Mouse (Mus musculus) midbrain, postnatal 0 days (tissue): ENCODE measurements around the gene Mrps34. TPM values are rescaled to one million over a fixed set of nuclear protein-coding genes. Genes with fewer than 3 reads are reported as not detected.
A peak's percentile ranks its signal among the peaks of the same experiment; 100 is the strongest.

Experiments used
- ATAC-seq: fragments of 200-750 bp; cut with Nextera tagmentation; 2 replicates; pipeline ENCODE4 v1.8.0; 2017; ENCODE audit warnings: moderate number of reproducible peaks, mild to moderate bottlenecking, moderate TSS enrichment, moderate library complexity; ENCODE audit not compliant: low FRiP score
- DNase-seq: peaks from one replicate; pipeline ENCODE4 v3.0.0-alpha.2; 2015; ENCODE audit warnings: low spot score
- H3K27ac ChIP-seq: fragments of 300-500 bp; sonication (generic); 2 replicates; pipeline ENCODE4 v1.5.1; 2014; ENCODE audit warnings: low read depth, mild to moderate bottlenecking, low read length, mixed read lengths
- H3K27me3 ChIP-seq: fragments of 300-500 bp; sonication (generic); 2 replicates; pipeline ENCODE4 v1.6.1; 2014; ENCODE audit warnings: low read length, control low read depth, mixed read lengths; ENCODE audit not compliant: insufficient read depth
- H3K36me3 ChIP-seq: fragments of 300-500 bp; sonication (generic); 2 replicates; pipeline ENCODE4 v1.6.1; 2014; ENCODE audit warnings: low read length, control low read depth, mixed read lengths; ENCODE audit not compliant: insufficient read depth
- H3K4me1 ChIP-seq: fragments of 300-500 bp; sonication (generic); 2 replicates; pipeline ENCODE4 v1.6.1; 2014; ENCODE audit warnings: mild to moderate bottlenecking, control low read depth, antibody characterized with exemption, low read length, mixed read lengths; ENCODE audit not compliant: insufficient read depth
- H3K4me2 ChIP-seq: fragments of 300-500 bp; sonication (generic); 2 replicates; pipeline ENCODE4 v1.6.1; 2014; ENCODE audit warnings: low read depth, mild to moderate bottlenecking, low read length, mixed read lengths; ENCODE audit not compliant: poor library complexity, severe bottlenecking
- H3K4me3 ChIP-seq: fragments of 300-500 bp; sonication (generic); 2 replicates; pipeline ENCODE4 v1.5.1; 2014; ENCODE audit warnings: low read depth, mild to moderate bottlenecking, low read length, moderate library complexity
- H3K9ac ChIP-seq: fragments of 300-500 bp; sonication (generic); replicated peaks from 2 replicates; pipeline ENCODE4 v1.6.1; 2014; ENCODE audit warnings: mild to moderate bottlenecking, low read length, moderate library complexity, mixed read lengths; ENCODE audit not compliant: poor library complexity, severe bottlenecking
- H3K9me3 ChIP-seq: fragments of 300-500 bp; sonication (generic); 2 replicates; pipeline ENCODE4 v1.6.1; 2016; ENCODE audit warnings: low read length, control low read depth
- CTCF ChIP-seq: IDR thresholded peaks from 2 replicates; pipeline ENCODE4 v1.5.1; 2016; ENCODE audit warnings: antibody characterized with exemption, mild to moderate bottlenecking
- WGBS: fragments of 180-500 bp; shearing (Covaris S2); extraction: QIAGEN DNeasy Blood & Tissue Kit; methylation state at CpG from one replicate; pipeline ENCODE4 v1.1.7; 2014; 5-methylcytosine and 5-hydroxymethylcytosine counted together
- polyA plus RNA-seq: library from polyadenylated mRNA; unstranded; fragments of >200 nt; fragmentation: Nextera tagmentation; extraction: Ambion mirVana; gene quantifications from 2 replicates; pipeline ENCODE4 v1.2.1, GENCODE M21; 2015
- total RNA-seq: library from RNA; depleted of rRNA; stranded (reverse); fragments of >200 nt; gene quantifications from 2 replicates; pipeline ENCODE4 v1.2.3, GENCODE M21; 2014

Gene Mrps34
- total and polyA plus RNA-seq, 2 experiments from 2014 or later: 43.8 to 128 TPM

- Histone ChIP-seq H3K9ac (peak overlapping the region; percentile 74; the same call in 1 of the 2 replicates), H3K4me3 (peak overlapping the region; percentile 84), H3K27ac (no peak overlapping the region), H3K27me3 (no peaks in the 10 kb centered on the region), H3K4me2 (peak overlapping the region; percentile 83), H3K9me3 (no peaks in the 10 kb centered on the region), H3K36me3 (peaks cover 18% of the 10 kb centered on the region), H3K4me1 (peaks cover 6% of the 10 kb centered on the region; the same call in 1 of the 2 replicates)
- ATAC-seq (no peak), DNase-seq (no peak)
- TF ChIP-seq CTCF: no peak
- 77% methylated on average over 10 of the region's 10 CpGs for WGBS
These were observed 43.4 kb upstream of the Mrps34 start for GRCm38 (mm10) chr17:24851381-24852125.

GRCm38 (mm10) chr17:24855838-24856464 lies 39.0 kb upstream of the Mrps34 start:
- Histone ChIP-seq H3K9me3 (no peaks in the 10 kb centered on the region), H3K36me3 (peaks cover 35% of the 10 kb centered on the region), H3K27ac (no peak overlapping the region), H3K4me2 (no peak overlapping the region), H3K4me1 (peaks cover 6% of the 10 kb centered on the region; the same call in 1 of the 2 replicates), H3K27me3 (no peaks in the 10 kb centered on the region), H3K9ac (no peak overlapping the region), H3K4me3 (no peak overlapping the region)
- ATAC-seq (no peak), DNase-seq (no peak)
- 91% methylated on average over 3 of the region's 3 CpGs for WGBS
- TF ChIP-seq CTCF: no peak

- 88% methylated on average over 13 of the region's 13 CpGs for WGBS
- no peak overlapping the region for H3K4me2 ChIP-seq
- no peak overlapping the region for H3K9ac ChIP-seq
- peaks cover 42% of the 10 kb centered on the region for H3K36me3 ChIP-seq
- no peaks in the 10 kb centered on the region for H3K9me3 ChIP-seq
- H3K27me3 ChIP-seq: no peaks in the 10 kb centered on the region
- H3K4me3 ChIP-seq: no peak overlapping the region
- TF ChIP-seq CTCF: no peak
- ATAC-seq (no peak), DNase-seq (no peak)
- no peaks in the 10 kb centered on the region for H3K4me1 ChIP-seq
- H3K27ac ChIP-seq: no peak overlapping the region
These were observed 38.3 kb upstream of the Mrps34 start for GRCm38 (mm10) chr17:24856589-24856988.

GRCm38 (mm10) chr17:24857831-24858470 lies 37.0 kb upstream of the Mrps34 start:
- Histone ChIP-seq H3K27ac (no peak overlapping the region), H3K4me3 (no peak overlapping the region), H3K4me1 (no peaks in the 10 kb centered on the region), H3K27me3 (no peaks in the 10 kb centered on the region), H3K9me3 (no peaks in the 10 kb centered on the region), H3K36me3 (peaks cover 42% of the 10 kb centered on the region), H3K4me2 (no peak overlapping the region), H3K9ac (no peak overlapping the region)
- WGBS: 84% methylated on average over 8 of the region's 8 CpGs
- DNase-seq (no peak), ATAC-seq (no peak)
- TF ChIP-seq CTCF: no peak

GRCm38 (mm10) chr17:24858967-24859366 lies 35.9 kb upstream of the Mrps34 start:
- ATAC-seq (no peak), DNase-seq (peak; percentile 50)
- no peak for TF ChIP-seq CTCF
- Histone ChIP-seq H3K4me2 (no peak overlapping the region), H3K9me3 (no peaks in the 10 kb centered on the region), H3K9ac (no peak overlapping the region), H3K36me3 (peaks cover 44% of the 10 kb centered on the region), H3K4me3 (no peak overlapping the region), H3K4me1 (no peaks in the 10 kb centered on the region), H3K27ac (no peak overlapping the region), H3K27me3 (no peaks in the 10 kb centered on the region)
- WGBS: 84% methylated on average over 6 of the region's 6 CpGs

GRCm38 (mm10) chr17:24860076-24860475 lies 34.8 kb upstream of the Mrps34 start:
- H3K4me3 ChIP-seq: no peak overlapping the region
- no peak for DNase-seq
- H3K27me3 ChIP-seq: no peaks in the 10 kb centered on the region
- WGBS: 91% methylated on average over 8 of the region's 8 CpGs
- H3K4me1 ChIP-seq: no peaks in the 10 kb centered on the region
- no peak overlapping the region for H3K4me2 ChIP-seq
- no peak overlapping the region for H3K27ac ChIP-seq
- no peak for ATAC-seq
- H3K36me3 ChIP-seq: peaks cover 55% of the 10 kb centered on the region
- H3K9ac ChIP-seq: 0 out of 2 replicates have a peak overlapping the region, but pooled peaks have one; percentile 8
- no peaks in the 10 kb centered on the region for H3K9me3 ChIP-seq
- TF ChIP-seq CTCF: no peak
